Mouse (Mus musculus): Measurements from ENCODE around the gene Ptprt. TPM values are rescaled to one million over a fixed set of nuclear protein-coding genes. Genes with fewer than 3 reads are reported as not detected.

Gene Ptprt
- total and polyA plus RNA-seq, 3 experiments, result not detected

DNA sequence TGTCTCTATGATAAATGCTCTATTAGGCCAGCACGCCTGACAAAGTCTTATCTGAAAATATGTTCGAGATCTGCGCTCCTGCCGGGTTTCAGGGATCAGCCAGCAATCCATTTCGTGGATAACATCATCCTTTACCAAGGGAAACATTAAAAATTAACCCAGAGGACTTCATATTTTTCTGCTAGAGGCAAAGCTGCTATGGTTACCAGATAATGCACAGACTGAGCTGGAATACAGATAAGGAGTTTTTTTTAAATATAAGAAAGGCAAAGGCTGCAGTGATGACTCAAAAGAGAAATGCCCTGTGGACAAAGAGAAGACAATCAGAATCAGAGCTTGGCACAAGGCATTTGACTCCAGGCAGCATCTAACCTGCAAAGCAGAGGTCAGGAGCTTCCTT, 1111.4 kb downstream of the Ptprt start:
- Histone ChIP-seq H3K27ac (ENCODE audit: control insufficient read depth, low read depth, low read length) (no peak overlapping the region), H3K9ac (ENCODE audit: control insufficient read depth, low read depth, low read length, poor library complexity, severe bottlenecking) (no peak overlapping the region), H3K27me3 (ENCODE audit: control insufficient read depth in 1 of 2, insufficient read depth in 2 of 2, low read length in 2 of 2) (no peaks in the 10 kb centered on the region), H3K9me3 (replicated peaks; ENCODE audit: insufficient read depth, low read length) (no peaks in the 10 kb centered on the region), H3K4me3 (ENCODE audit: control insufficient read depth in 1 of 2, insufficient read depth in 1 of 2, low read depth in 2 of 2, low read length in 2 of 2) (no peak overlapping the region), H3K36me3 (ENCODE audit: control insufficient read depth in 1 of 2, insufficient read depth in 2 of 2, low read length in 2 of 2) (no peaks in the 10 kb centered on the region), H3K4me1 (ENCODE audit: control insufficient read depth in 1 of 2, insufficient read depth in 2 of 2, low read length in 2 of 2) (no peaks in the 10 kb centered on the region), H3K79me2 (ENCODE audit: control insufficient read depth, insufficient read depth, low read length, poor library complexity) (no peaks in the 10 kb centered on the region)
- DNase-seq (ENCODE audit: low read depth, low spot score), result no peak
- no peak for TF ChIP-seq NRF1 (IDR thresholded peaks at IDR 0.05; ENCODE audit: insufficient read depth, low read depth, low read length, poor library complexity, severe bottlenecking)

DNA sequence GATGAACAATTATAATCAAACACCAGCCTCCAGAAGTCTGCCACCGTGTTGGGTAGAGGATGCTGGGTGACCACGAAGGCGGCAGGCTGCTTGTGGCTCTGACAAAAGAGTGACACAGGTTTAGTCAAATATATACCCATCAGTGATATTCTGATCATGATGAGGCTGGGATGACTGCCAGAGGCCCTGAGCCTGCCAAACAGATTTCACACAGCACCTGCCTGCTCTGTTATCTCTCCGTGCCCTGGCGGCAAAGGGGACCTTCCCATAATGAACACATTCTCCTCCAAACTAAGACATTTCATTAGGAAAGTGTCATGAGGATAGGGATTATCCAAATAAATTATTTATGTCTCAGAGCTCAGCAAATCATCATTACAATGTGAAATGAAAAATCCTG, 1113.6 kb downstream of the Ptprt start:
- H3K9ac ChIP-seq (ENCODE audit: control insufficient read depth, low read depth, low read length, poor library complexity, severe bottlenecking), result no peak overlapping the region
- H3K79me2 ChIP-seq (ENCODE audit: control insufficient read depth, insufficient read depth, low read length, poor library complexity), result no peaks in the 10 kb centered on the region
- TF ChIP-seq TBP (IDR thresholded peaks at IDR 0.05; ENCODE audit: low read depth, low read length) (no peak), ETS1 (IDR thresholded peaks at IDR 0.05; ENCODE audit: low read depth, low read length) (no peak), ZKSCAN1 (IDR thresholded peaks at IDR 0.05; ENCODE audit: low read depth, low read length) (no peak), MYB (IDR thresholded peaks at IDR 0.05; ENCODE audit: low read depth, low read length) (no peak), CHD2 (IDR thresholded peaks at IDR 0.05; ENCODE audit: low read length) (no peak), USF2 (IDR thresholded peaks at IDR 0.05; ENCODE audit: borderline replicate concordance in 1 of 2, insufficient read depth in 1 of 2, low read depth in 1 of 2, low read length in 2 of 2) (no peak), UBTF (IDR thresholded peaks at IDR 0.05; ENCODE audit: borderline replicate concordance, insufficient read depth, low read depth, low read length) (no peak), SIN3A (IDR thresholded peaks at IDR 0.05; ENCODE audit: low read length) (no peak), NRF1 (IDR thresholded peaks at IDR 0.05; ENCODE audit: insufficient read depth, low read depth, low read length, poor library complexity, severe bottlenecking) (no peak), MAX (IDR thresholded peaks at IDR 0.05; ENCODE audit: low read length) (no peak), TCF12 (IDR thresholded peaks at IDR 0.05; ENCODE audit: low read depth, low read length) (no peak), BHLHE40 (IDR thresholded peaks at IDR 0.05; ENCODE audit: borderline replicate concordance, low read depth, low read length) (no peak), ZNF384 (IDR thresholded peaks at IDR 0.05; ENCODE audit: low read depth, low read length) (no peak), POLR2AphosphoS2 (IDR thresholded peaks at IDR 0.05; ENCODE audit: low read length) (no peak), POLR2A (IDR thresholded peaks at IDR 0.05; ENCODE audit: control insufficient read depth in 1 of 2, insufficient read depth in 1 of 2, low read depth in 1 of 2, low read length in 2 of 2, poor library complexity in 1 of 2) (no peak)
- no peak for DNase-seq (ENCODE audit: low read depth, low spot score)
- H3K9me3 ChIP-seq (replicated peaks; ENCODE audit: insufficient read depth, low read length), result no peaks in the 10 kb centered on the region
- no peaks in the 10 kb centered on the region for H3K27me3 ChIP-seq (ENCODE audit: control insufficient read depth in 1 of 2, insufficient read depth in 2 of 2, low read length in 2 of 2)
- no peaks in the 10 kb centered on the region for H3K4me1 ChIP-seq (ENCODE audit: control insufficient read depth in 1 of 2, insufficient read depth in 2 of 2, low read length in 2 of 2)
- H3K36me3 ChIP-seq (ENCODE audit: control insufficient read depth in 1 of 2, insufficient read depth in 2 of 2, low read length in 2 of 2), result no peaks in the 10 kb centered on the region
- no peak overlapping the region for H3K27ac ChIP-seq (ENCODE audit: control insufficient read depth, low read depth, low read length)
- H3K4me3 ChIP-seq (ENCODE audit: control insufficient read depth in 1 of 2, insufficient read depth in 1 of 2, low read depth in 2 of 2, low read length in 2 of 2), result no peak overlapping the region

DNA sequence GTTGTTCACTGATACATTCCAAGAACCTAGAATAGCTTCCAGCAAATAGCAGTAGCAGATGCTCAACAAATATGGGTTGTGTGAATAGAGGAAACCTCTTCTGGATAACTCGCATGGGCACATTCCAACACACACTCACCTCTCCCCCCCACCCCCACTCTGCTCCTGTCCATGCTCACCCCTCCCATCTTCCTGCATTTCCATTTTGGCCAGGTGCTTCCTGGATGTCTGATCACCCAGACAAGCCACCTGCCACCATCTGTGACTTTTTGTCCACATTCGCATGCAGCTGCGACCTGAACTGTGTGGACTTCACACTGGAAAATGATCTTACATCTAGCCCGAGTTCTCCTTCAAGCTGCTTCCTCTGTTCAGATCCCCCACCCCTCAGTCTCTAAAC, 1115.5 kb downstream of the Ptprt start:
- Histone ChIP-seq H3K9ac (ENCODE audit: control insufficient read depth, low read depth, low read length, poor library complexity, severe bottlenecking) (no peak overlapping the region), H3K27me3 (ENCODE audit: control insufficient read depth in 1 of 2, insufficient read depth in 2 of 2, low read length in 2 of 2) (no peaks in the 10 kb centered on the region), H3K4me1 (ENCODE audit: control insufficient read depth in 1 of 2, insufficient read depth in 2 of 2, low read length in 2 of 2) (no peaks in the 10 kb centered on the region), H3K27ac (ENCODE audit: control insufficient read depth, low read depth, low read length) (no peak overlapping the region), H3K36me3 (ENCODE audit: control insufficient read depth in 1 of 2, insufficient read depth in 2 of 2, low read length in 2 of 2) (no peaks in the 10 kb centered on the region), H3K79me2 (ENCODE audit: control insufficient read depth, insufficient read depth, low read length, poor library complexity) (no peaks in the 10 kb centered on the region), H3K4me3 (ENCODE audit: control insufficient read depth in 1 of 2, insufficient read depth in 1 of 2, low read depth in 2 of 2, low read length in 2 of 2) (no peak overlapping the region), H3K9me3 (replicated peaks; ENCODE audit: insufficient read depth, low read length) (no peaks in the 10 kb centered on the region)
- no peak for TF ChIP-seq RAD21 (IDR thresholded peaks at IDR 0.05; ENCODE audit: low read depth, low read length)
- TF ChIP-seq JUND (IDR thresholded peaks at IDR 0.05; ENCODE audit: low read depth, low read length), result no peak
- no peak for DNase-seq (ENCODE audit: low read depth, low spot score)
